Mouse (Mus musculus) natural killer cell, adult 2 months (primary cell): ENCODE data around the gene Cbarp.

Experiments used
- DNase-seq, 2 experiments: peaks; one replicate each; pipeline ENCODE4 v3.0.0; 2022; ENCODE audit warnings: low spot score in 2 of 2

The Cbarp gene

GRCm38 (mm10) chr10:80157141-80157929 is 16.7 kb upstream of the Cbarp start:
- no peak for DNase-seq

GRCm38 (mm10) chr10:80156752-80157053 is 16.1 kb upstream of the Cbarp start:
- DNase-seq = no peak

- no peak for DNase-seq
Observed at GRCm38 (mm10) chr10:80156002-80156751, 15.5 kb upstream of the Cbarp start.

GRCm38 (mm10) chr10:80155277-80155676 is 14.6 kb upstream of the Cbarp start:
- no peak for DNase-seq

- DNase-seq = no peak
Observed at GRCm38 (mm10) chr10:80154384-80154783, 13.7 kb upstream of the Cbarp start.

- no peak for DNase-seq
Observed at GRCm38 (mm10) chr10:80153713-80154112, 13.1 kb upstream of the Cbarp start.

- DNase-seq = peak; percentile 56 to 57
Observed at GRCm38 (mm10) chr10:80152873-80153260, 12.2 kb upstream of the Cbarp start.

- DNase-seq = no peak
Observed at GRCm38 (mm10) chr10:80152071-80152872, 11.6 kb upstream of the Cbarp start.

GRCm38 (mm10) chr10:80151211-80152034 is 10.8 kb upstream of the Cbarp start:
- peak; percentile 55 to 68 for DNase-seq

- DNase-seq = peak; percentile 53 to 67
Observed at GRCm38 (mm10) chr10:80150226-80151210, 9.9 kb upstream of the Cbarp start.

- DNase-seq = peak; percentile 94 to 97
Observed at GRCm38 (mm10) chr10:80149291-80150225, 8.9 kb upstream of the Cbarp start.

- peak; percentile 91 to 92 for DNase-seq
Observed at GRCm38 (mm10) chr10:80148610-80149290, 8.1 kb upstream of the Cbarp start.

- peak; percentile 45 to 61 for DNase-seq
Observed at GRCm38 (mm10) chr10:80147719-80148601, 7.3 kb upstream of the Cbarp start, which contains the start of gene Midn. Gene Midn (plus strand): TSS chr10:80148272.

GRCm38 (mm10) chr10:80147146-80147718 is 6.6 kb upstream of the Cbarp start:
- DNase-seq = no peak

GRCm38 (mm10) chr10:80146568-80147011 is 6.0 kb upstream of the Cbarp start:
- no peak for DNase-seq

GRCm38 (mm10) chr10:80145896-80146295 is 5.3 kb upstream of the Cbarp start:
- no peak for DNase-seq
